Mouse (Mus musculus) hematopoietic multipotent progenitor cell, adult 10-12 weeks (in vitro differentiated cells): ENCODE data around the gene Lat. TPM values are rescaled to one million over a fixed set of nuclear protein-coding genes. Genes with fewer than 3 reads are reported as not detected.

Source experiments
- polyA plus RNA-seq: library from polyadenylated mRNA; stranded (reverse); fragments of >175 nt; gene quantifications from 2 replicates; pipeline ENCODE4 v1.2.3, GENCODE M21; 2012; ENCODE audit warnings: low replicate concordance

Lat gene
- 188 and 207 TPM in 2 replicates for polyA plus RNA-seq

DNA sequence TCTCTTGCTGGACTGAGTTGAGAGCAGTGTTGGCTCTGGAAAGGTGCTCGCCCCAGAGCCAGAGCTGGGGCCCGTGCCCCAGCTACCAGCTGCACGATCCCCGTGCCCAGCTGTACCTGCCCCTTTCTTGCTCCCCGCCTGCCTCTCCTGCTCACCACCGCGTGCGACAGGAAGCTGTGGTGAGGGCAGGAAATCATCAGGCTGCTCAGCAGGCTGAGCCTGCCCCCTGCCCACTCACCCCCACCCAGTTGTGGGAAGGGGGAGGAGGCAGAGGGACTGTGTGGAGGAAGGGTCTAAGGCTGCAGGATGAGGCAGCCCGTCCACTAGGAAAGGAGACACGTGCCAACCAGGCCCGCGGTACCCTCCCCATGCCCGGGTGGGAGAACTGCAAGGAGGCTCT is at the start of gene Lat:
Gene Lat (minus strand): TSS at position 178 of the 400 bp plus-strand sequence.

DNA sequence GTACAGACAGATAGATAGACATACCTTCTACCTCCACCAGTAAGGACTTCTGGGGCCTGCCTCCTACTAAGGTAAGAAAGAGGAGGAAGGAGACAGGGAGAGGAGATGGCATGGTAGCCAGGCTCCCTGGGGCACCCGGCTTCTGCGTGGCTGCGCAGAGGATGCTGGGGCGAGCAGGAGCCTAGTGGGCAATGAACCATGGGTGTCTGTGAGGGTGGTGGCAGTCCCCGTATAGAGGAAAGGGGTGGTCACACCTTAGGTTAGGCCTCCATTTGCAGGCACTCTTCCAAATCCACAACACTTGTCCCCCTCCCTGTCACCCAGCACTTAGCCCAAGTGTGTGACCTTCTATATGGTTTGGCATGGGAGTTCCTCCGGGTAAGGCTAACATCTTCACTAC is 45.4 kb upstream of the Lat start, which contains the start of gene Cd19:
Gene Cd19 (minus strand): TSS at position 165 of the 400 bp plus-strand sequence.

DNA sequence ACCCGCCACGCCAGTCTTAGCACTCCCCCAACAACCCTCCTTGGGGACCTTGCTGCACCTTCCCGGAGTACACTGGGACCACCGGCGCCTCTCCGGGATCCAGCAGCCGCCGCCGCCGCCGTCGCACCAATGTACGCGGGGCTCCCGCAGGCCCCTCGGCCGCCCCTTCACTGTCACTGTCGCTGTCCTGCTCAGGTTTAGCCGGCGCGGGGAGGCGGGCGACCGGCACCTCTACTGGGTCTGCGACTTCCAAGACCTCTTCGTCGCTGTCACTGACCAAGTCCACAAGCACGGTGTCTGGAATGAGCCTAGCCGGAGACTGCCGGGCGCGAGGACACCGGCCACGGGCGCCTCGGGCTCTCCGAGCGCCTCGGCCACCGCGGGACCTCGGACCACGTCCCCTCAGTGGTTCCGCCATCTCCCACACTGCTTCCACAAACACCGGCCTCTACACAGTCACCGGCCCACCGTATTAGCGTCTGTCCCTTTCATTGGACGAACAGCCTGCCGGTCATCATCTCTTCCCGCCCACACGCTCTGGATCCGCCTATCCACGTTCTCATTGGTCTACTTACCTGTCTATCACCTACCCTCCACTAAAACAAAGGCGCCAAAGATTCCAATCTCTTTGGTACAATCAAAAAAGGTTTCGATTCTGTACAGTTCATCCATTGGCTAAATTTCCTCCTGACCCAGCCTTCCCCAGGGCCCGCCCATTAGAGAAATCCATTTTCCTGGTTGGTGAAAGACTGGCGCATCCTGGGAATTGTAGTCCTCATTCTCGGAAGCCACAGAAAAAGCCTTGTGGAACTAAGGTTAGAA is 27.1 kb upstream of the Lat start, which contains the start of gene Nfatc2ip:
Gene Nfatc2ip (minus strand): TSS at position 440 of the 822 bp plus-strand sequence.

DNA sequence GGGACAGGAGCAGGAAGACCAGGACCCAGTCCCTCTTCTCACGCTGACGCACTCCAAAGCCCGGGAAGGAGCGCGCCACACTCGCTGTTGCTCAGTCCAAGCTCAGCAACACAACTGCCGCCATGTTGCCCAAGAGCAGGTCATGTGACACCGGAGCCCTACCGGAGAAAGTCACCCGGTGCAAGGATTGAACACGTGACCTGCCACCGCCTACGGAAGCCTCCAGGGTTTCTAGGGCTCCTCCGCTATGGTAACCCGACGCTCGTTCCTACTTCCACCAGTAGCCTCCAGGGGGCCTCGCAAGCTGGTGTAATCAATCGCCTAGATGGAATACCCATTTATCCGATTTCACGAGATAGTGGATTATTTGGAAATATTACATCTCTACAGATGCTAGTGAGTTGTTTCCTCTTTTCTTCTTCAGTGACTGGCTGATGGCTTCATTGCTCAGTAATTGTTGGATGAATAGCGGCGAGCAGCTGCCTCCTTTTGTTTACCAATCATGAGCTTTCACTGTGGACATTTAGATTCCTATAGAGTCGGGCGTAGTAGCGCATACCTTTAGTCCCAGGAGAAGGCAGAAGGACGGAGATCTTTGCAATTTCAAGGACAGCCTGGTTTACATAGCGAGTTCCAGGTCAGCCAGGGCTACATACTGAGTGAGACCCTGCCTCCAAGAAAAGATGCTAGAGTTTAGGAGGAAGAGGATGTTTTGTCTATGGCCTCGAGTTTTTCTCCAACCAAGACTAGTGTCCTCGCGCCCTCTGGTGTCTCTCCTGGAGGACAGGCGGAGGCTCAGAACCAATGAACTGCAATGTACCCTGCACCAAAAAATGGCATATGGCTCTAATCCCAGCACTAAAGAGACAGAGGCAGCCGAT is 8.1 kb upstream of the Lat start, which contains the start of gene Spns1:
Gene Spns1 (minus strand): TSS at position 173 of the 881 bp plus-strand sequence.

Other genes with a start within 250 kb of the Lat start
- 206 and 227 TPM in 2 replicates for gene Xpo6, start 169.1 kb downstream of the Lat start, polyA plus RNA-seq
- 229 and 244 TPM in 2 replicates for gene Sbk1, start 97.0 kb downstream of the Lat start, polyA plus RNA-seq
- 66.4 and 139 TPM in 2 replicates for gene Spns1, start 7.9 kb upstream of the Lat start, polyA plus RNA-seq
- 5.1 and 6.6 TPM in 2 replicates for gene Nfatc2ip, start 27.2 kb upstream of the Lat start, polyA plus RNA-seq
- gene Cd19, start 45.3 kb upstream of the Lat start, polyA plus RNA-seq = 103 and 270 TPM in 2 replicates
- gene Rabep2, start 59.2 kb upstream of the Lat start, polyA plus RNA-seq = 198 and 348 TPM in 2 replicates
- 0.20 and 0.94 TPM in 2 replicates for gene Atp2a1, start 93.5 kb upstream of the Lat start, polyA plus RNA-seq
- gene Sh2b1, start 105.9 kb upstream of the Lat start, polyA plus RNA-seq = 95.0 and 124 TPM in 2 replicates
- gene Tufm, start 117.8 kb upstream of the Lat start, polyA plus RNA-seq = 18.1 and 40.0 TPM in 2 replicates
- gene Atxn2l, start 133.9 kb upstream of the Lat start, polyA plus RNA-seq = 600 and 1,323 TPM in 2 replicates
- gene Eif3c, start 196.8 kb upstream of the Lat start, polyA plus RNA-seq = 43.4 and 50.0 TPM in 2 replicates
- gene Apobr, start 215.4 kb upstream of the Lat start, polyA plus RNA-seq = 69.9 and 145 TPM in 2 replicates
- 26.8 and 44.7 TPM in 2 replicates for gene Cln3, start 216.2 kb upstream of the Lat start, polyA plus RNA-seq
- gene Il27, start 225.4 kb upstream of the Lat start, polyA plus RNA-seq = 1.3 TPM in 2 replicates